Mouse (Mus musculus): ENCODE results near the gene Nedd9. TPM values are rescaled to one million over a fixed set of nuclear protein-coding genes. Genes with fewer than 3 reads are reported as not detected.
"Not testable (repeated sequence)": the region's sequence is repeated elsewhere in the genome, so short reads cannot be mapped to it uniquely, and the experiment has no call there.

Gene Nedd9
- polyA plus RNA-seq, 1 experiment, result 0.16 TPM

DNA sequence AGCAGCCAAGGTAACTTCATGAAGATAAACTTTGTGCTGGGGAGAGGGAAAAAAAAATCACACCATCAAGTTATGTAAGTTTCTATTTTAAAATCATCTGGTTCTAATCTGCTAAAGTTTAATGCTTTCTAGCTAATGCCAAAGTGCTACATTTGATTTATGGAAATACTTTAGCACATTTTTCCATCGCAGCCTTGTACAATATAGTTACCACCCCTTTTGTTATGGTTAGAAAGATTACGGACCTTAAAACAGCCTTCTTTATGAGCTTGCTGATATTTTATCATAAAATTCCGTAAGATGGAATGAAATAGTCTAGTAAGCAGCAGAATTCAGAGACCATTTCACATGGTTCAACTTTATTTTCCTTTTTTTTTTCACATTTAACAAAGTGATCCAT is 115.6 kb downstream of the Nedd9 start:
- Histone ChIP-seq H3K4me3 (replicated peaks) (no peak overlapping the region), H3K27me3 (replicated peaks) (no peaks in the 10 kb centered on the region), H3K36me3 (replicated peaks; ENCODE audit: low read length) (no peaks in the 10 kb centered on the region), H3K9me3 (no peaks in the 10 kb centered on the region), H3K4me1 (peaks cover 23% of the 10 kb centered on the region)
- TF ChIP-seq FLI1 (IDR thresholded peaks at IDR 0.05; ENCODE audit: low read length), result no peak

DNA sequence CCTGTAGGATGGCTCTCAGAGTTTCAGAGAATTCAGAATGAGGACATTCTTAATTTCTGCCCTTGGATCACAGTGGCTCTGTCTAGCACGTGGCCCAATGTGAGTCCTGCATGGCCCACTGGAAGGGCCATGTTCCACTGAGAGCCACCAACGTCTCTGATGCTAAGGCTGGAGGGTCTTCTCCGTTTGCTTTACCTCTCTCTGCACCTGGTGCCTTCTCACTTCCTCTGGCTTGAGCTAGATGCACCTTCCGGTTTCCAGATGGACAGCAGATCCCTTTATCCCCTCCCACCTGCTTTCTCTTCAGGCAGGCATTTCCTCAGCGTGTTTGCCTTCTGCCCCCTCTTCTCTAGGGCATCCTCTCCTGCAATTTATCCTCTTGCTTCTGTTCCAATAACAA is 118.5 kb downstream of the Nedd9 start:
- Histone ChIP-seq H3K9me3 (no peaks in the 10 kb centered on the region), H3K27me3 (replicated peaks) (no peaks in the 10 kb centered on the region), H3K36me3 (replicated peaks; ENCODE audit: low read length) (no peaks in the 10 kb centered on the region), H3K4me3 (replicated peaks) (no peak overlapping the region), H3K4me1 (peaks cover 27% of the 10 kb centered on the region)
- TF ChIP-seq FLI1 (IDR thresholded peaks at IDR 0.05; ENCODE audit: low read length) (no peak), GATA1 (IDR thresholded peaks at IDR 0.05; ENCODE audit: borderline replicate concordance, low read length) (no peak)

DNA sequence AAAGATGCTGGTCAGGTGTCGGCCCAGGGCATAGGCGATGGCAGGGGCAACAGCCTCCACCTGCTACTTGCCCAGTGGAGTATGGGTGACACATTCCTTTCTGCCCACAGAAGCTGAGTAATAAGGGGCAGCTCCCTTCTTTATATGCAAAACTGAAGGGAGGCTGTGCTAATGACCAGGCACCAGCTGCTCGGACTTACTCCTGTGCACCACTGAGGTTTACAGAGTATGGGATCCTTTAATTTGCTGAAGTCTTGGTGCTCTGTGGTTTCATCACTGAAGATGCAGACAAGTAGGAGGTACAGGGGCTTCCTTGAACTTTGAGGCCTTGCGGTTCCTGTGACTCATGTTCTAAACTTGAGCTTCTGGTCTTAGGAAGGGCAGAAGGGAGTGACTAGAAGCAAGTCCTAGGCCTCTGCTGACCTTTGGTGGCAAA is 120.0 kb downstream of the Nedd9 start:
- Histone ChIP-seq H3K36me3 (replicated peaks; ENCODE audit: low read length) (no peaks in the 10 kb centered on the region), H3K4me3 (replicated peaks) (peak overlapping the region; percentile 62), H3K9me3 (no peaks in the 10 kb centered on the region), H3K4me1 (peaks cover 19% of the 10 kb centered on the region), H3K27me3 (replicated peaks) (no peaks in the 10 kb centered on the region)
- TF ChIP-seq GATA1 (IDR thresholded peaks at IDR 0.05; ENCODE audit: borderline replicate concordance, low read length) (no peak), FLI1 (IDR thresholded peaks at IDR 0.05; ENCODE audit: low read length) (no peak)

DNA sequence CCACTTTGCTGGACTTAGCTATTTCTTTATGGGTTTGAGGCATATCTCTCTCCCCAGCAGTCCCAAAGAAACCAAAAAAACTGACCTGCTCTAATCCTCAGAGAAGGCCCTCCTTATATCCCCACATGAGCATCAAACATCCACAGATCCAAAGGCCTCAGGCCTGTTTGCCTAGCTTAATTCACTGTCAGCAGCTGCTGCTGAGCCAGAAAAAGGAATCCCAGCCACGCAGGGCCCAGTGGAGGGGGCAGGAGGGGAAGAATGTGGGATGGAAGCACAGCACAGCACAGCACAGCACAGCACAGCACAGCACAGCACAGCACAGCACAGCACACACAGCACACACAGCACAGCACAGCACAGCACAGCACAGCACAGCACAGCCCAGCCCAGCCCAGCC is 120.6 kb downstream of the Nedd9 start:
- H3K4me3 ChIP-seq (replicated peaks); H3K9me3 ChIP-seq; H3K36me3 ChIP-seq (replicated peaks; ENCODE audit: low read length); H3K27me3 ChIP-seq (replicated peaks): not testable (repeated sequence)
- peaks cover 19% of the 10 kb centered on the region for H3K4me1 ChIP-seq

DNA sequence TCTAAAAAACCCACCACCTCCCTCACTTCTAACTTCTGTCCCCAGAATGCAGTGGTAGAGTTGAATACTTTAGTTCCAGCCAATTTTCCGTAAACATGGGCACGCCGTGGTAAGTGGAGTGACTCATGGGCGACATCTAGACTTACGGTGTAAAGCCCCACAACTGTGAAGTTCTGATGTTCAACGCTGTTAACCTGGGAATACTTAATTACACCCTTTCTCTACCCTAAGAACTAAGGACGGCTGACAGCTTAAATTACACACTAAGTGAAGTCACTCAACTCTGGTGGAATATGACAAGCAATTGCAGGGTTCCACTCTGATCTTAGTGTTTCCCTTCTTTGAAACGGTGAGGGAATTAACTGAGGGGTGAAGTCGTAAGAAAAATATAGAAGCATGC is 122.9 kb downstream of the Nedd9 start:
- peaks cover 10% of the 10 kb centered on the region for H3K27me3 ChIP-seq (replicated peaks)
- no peak for TF ChIP-seq GATA1 (IDR thresholded peaks at IDR 0.05; ENCODE audit: borderline replicate concordance, low read length)
- no peak for TF ChIP-seq FLI1 (IDR thresholded peaks at IDR 0.05; ENCODE audit: low read length)
- peaks cover 24% of the 10 kb centered on the region for H3K4me1 ChIP-seq
- H3K36me3 ChIP-seq (replicated peaks; ENCODE audit: low read length), result no peaks in the 10 kb centered on the region
- H3K9me3 ChIP-seq, result no peaks in the 10 kb centered on the region
- no peak overlapping the region for H3K4me3 ChIP-seq (replicated peaks)

DNA sequence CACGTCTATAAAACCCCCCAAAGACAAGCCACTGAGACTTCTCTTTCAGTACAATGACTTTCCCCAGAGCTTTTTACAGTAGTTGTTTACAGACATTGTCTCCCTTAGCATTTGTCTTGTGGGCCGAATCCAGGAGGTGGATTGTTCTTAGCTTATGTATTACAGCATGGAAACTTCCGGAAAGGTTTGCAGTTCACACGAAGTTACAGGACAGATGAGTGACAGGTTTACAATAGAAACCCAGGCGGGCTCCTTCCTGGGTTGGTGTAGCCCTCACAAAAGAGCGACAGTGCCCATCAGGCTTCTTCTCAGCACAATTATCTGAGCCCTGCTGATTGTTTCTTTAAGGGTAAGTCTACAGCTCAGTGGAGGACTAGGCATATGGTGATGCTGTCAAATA is 124.3 kb downstream of the Nedd9 start:
- Histone ChIP-seq H3K4me3 (replicated peaks) (no peak overlapping the region), H3K36me3 (replicated peaks; ENCODE audit: low read length) (no peaks in the 10 kb centered on the region), H3K4me1 (peaks cover 30% of the 10 kb centered on the region), H3K9me3 (no peaks in the 10 kb centered on the region), H3K27me3 (replicated peaks) (peaks cover 10% of the 10 kb centered on the region)
- no peak for TF ChIP-seq GATA1 (IDR thresholded peaks at IDR 0.05; ENCODE audit: borderline replicate concordance, low read length)
- no peak for TF ChIP-seq FLI1 (IDR thresholded peaks at IDR 0.05; ENCODE audit: low read length)

DNA sequence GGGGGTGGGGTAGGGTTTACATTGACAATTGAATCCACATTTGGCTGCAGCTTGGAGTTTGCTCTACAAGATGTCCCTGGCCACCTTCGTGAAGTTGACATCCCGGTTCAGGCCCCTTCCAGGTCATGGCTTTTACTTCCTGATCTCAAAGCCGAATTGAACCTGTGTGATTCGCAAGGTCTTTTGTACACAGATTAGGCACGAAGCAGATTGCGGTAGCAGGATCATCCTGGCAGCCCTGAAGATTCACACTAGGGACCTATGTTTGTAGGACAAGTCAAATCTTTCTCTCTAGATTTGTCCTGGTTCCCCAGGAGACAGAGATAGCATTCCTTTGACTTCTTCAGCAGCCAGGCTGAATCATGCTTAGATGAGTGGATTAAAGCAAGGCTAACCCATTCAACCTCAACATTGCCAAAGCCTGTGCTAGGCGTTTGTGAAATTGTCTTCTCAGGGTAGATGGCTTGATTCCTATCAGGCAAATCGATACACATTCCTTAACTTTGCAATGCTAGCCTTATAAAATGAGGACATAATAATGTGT is 126.8 kb downstream of the Nedd9 start:
- Histone ChIP-seq H3K36me3 (replicated peaks; ENCODE audit: low read length) (no peaks in the 10 kb centered on the region), H3K27me3 (replicated peaks) (peaks cover 18% of the 10 kb centered on the region), H3K4me1 (peaks cover 25% of the 10 kb centered on the region), H3K4me3 (replicated peaks) (no peak overlapping the region), H3K9me3 (no peaks in the 10 kb centered on the region)
- no peak for TF ChIP-seq FLI1 (IDR thresholded peaks at IDR 0.05; ENCODE audit: low read length)
- TF ChIP-seq GATA1 (IDR thresholded peaks at IDR 0.05; ENCODE audit: borderline replicate concordance, low read length), result no peak

DNA sequence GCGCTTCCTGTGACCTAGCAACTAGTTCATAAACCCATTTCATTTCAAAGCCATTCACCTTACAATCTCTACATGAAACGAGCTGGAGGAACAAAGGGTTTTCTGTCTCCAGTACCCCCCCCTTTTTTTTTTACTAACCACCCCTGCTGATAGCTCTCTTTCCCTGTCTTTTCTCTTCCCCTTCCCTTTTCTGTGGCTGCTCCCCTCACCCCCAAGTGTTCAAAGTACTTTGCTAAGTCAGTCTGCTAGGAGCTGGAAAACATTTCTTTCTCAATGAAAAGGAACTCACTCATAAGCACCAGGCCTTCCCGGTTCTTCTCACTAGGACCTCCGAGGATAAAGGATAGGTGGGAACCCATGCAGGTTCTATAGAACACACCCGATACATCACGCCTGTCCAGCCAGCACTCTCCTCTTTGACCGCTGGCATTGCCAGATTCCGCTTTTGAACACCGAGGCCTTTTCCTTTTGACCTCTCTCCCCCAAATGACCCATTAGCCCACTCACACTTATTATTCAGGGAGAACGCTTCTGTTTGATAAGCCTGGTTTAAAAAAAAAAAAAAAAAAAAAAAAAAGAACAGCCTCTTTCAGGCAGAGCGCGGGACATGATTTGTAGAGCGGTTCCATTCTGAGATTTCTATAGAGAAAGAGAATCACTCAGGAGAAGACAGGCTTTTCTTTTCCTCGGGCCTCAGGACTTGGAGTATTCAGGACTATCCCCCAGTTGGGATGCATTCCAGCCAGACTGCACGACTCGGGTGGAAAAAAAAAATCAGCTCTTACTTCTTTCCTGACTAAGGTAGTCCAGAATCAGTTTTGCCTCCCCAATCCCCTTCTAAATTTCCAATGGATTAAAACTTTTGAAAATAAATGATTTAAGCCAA is 127.6 kb downstream of the Nedd9 start:
- no peaks in the 10 kb centered on the region for H3K9me3 ChIP-seq
- peaks cover 25% of the 10 kb centered on the region for H3K4me1 ChIP-seq
- H3K4me3 ChIP-seq (replicated peaks), result peak overlapping the region; percentile 94
- peaks cover 20% of the 10 kb centered on the region for H3K27me3 ChIP-seq (replicated peaks)
- no peaks in the 10 kb centered on the region for H3K36me3 ChIP-seq (replicated peaks; ENCODE audit: low read length)
- TF ChIP-seq FLI1 (IDR thresholded peaks at IDR 0.05; ENCODE audit: low read length) (no peak), GATA1 (IDR thresholded peaks at IDR 0.05; ENCODE audit: borderline replicate concordance, low read length) (no peak)

DNA sequence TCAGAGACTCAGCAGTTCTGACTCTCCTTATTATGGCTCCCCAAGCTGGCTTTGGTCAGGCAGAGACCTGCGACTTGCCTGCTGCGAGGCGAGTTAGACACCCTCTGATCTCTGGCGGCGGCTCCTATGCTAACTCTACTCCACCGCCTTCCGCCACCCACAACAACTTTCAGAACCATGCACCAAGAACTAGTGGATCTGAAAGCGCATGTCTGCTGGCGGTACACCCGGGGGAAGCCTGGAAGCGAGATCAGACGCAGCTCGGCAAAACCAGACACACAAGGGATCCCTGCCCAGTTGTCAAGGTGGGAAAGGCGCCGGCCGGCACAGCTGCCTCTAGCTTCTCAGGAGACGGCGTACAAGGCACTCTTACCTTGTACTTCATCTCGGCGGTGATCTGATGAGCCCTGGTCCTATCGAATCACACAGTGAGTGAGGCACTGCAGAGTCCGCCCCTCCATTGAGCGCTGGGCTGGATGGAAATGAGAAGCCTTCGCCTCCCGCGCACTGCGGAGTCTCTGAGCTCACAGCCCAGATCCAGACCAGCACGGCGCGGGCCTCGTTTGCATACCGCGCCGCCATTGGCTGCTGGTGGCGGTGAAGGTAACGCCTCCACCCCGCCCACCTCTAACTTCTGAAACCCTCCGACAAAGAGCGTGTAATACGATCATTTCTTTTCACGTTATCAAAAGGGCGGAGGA is 128.5 kb downstream of the Nedd9 start:
- H3K4me3 ChIP-seq (replicated peaks), result peak overlapping the region; percentile 94
- H3K27me3 ChIP-seq (replicated peaks), result peaks cover 21% of the 10 kb centered on the region
- peaks cover 25% of the 10 kb centered on the region for H3K4me1 ChIP-seq
- TF ChIP-seq GATA1 (IDR thresholded peaks at IDR 0.05; ENCODE audit: borderline replicate concordance, low read length), result no peak
- H3K9me3 ChIP-seq, result no peaks in the 10 kb centered on the region
- no peaks in the 10 kb centered on the region for H3K36me3 ChIP-seq (replicated peaks; ENCODE audit: low read length)

DNA sequence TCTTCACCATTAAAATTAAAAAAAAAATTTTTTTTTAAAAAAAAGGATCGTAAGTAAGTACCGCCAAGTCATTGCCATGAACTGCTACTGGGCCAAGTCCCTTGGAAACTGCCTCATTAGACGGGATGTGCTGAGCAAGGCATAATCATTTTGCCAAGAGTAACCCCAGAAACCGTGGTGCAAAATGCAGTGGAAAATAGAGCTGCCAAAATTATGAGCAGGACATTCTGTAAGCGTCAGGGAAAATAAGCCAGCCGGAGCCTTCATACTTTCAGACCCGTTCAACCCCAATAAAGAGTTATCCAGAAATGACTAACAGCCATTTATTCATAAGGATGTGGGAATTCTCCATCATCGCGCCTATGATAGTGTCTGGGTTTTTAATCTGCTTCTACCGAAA is 129.2 kb downstream of the Nedd9 start:
- TF ChIP-seq GATA1 (IDR thresholded peaks at IDR 0.05; ENCODE audit: borderline replicate concordance, low read length) (no peak), FLI1 (IDR thresholded peaks at IDR 0.05; ENCODE audit: low read length) (no peak)
- no peaks in the 10 kb centered on the region for H3K9me3 ChIP-seq
- H3K4me3 ChIP-seq (replicated peaks), result peak overlapping the region; percentile 94
- peaks cover 25% of the 10 kb centered on the region for H3K4me1 ChIP-seq
- H3K36me3 ChIP-seq (replicated peaks; ENCODE audit: low read length), result no peaks in the 10 kb centered on the region
- peaks cover 21% of the 10 kb centered on the region for H3K27me3 ChIP-seq (replicated peaks)

Measured in megakaryocyte, embryonic 14.5 days (primary cell).